Mouse (Mus musculus) gonadal fat pad, adult 2 months (tissue): ENCODE measurements around the gene Sac3d1. TPM values are rescaled to one million over a fixed set of nuclear protein-coding genes. Genes with fewer than 3 reads are reported as not detected.
A peak's percentile ranks its signal among the peaks of the same experiment; 100 is the strongest.
"Not testable (repeated sequence)": the region's sequence is repeated elsewhere in the genome, so short reads cannot be mapped to it uniquely, and the experiment has no call there.

ENCODE experiments used
- DNase-seq: peaks from one replicate; pipeline ENCODE4 v3.0.0-alpha.2; 2012; ENCODE audit warnings: low read depth
- polyA plus RNA-seq: library from polyadenylated mRNA; depleted of rRNA; stranded (reverse); fragments of >200 nt; gene quantifications from 2 replicates; pipeline ENCODE4 v1.2.3, GENCODE M21; 2012; rRNA removed

The Sac3d1 gene
- polyA plus RNA-seq = 25.5 and 26.0 TPM in 2 replicates

DNA sequence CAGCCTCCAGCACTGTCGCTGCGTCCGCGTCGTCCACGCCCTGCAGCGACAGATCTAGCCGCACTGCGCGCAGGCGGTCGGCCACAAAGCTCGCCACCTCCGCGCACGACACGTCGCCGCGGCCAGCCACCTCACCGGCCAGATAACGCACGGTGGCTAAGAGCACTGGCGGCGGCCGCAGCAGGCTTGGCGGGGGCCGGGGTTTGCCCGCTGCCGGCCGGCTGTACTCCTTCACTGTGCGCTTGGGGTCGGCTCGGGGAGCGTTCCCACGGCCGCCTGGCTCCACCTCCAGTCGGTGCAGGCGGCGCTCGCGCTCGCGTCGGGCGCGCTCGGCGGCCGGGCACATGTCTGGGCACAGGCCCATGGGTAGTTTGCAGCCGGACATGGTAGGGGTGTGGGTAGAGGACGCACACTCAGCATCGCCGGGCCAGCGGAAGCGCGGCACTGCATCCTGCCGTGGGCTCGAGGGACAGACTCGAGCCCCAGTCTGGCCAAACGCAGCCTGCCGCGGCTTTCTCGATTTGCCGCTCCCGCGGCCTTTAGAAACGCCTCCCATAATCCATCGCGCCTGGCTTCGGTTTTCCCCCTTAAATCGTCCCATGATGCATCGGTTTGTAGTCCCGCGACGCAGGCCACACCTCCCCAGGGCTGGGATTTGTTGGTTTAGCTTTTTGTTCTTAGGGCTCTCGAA is at the start of gene Sac3d1:
Gene Sac3d1 (minus strand): TSS at position 665 of the 691 bp plus-strand sequence.
- peak; percentile 82 for DNase-seq

GRCm38 (mm10) chr19:6166750-6167149 is 48.3 kb upstream of the Sac3d1 start:
- no peak for DNase-seq

DNA sequence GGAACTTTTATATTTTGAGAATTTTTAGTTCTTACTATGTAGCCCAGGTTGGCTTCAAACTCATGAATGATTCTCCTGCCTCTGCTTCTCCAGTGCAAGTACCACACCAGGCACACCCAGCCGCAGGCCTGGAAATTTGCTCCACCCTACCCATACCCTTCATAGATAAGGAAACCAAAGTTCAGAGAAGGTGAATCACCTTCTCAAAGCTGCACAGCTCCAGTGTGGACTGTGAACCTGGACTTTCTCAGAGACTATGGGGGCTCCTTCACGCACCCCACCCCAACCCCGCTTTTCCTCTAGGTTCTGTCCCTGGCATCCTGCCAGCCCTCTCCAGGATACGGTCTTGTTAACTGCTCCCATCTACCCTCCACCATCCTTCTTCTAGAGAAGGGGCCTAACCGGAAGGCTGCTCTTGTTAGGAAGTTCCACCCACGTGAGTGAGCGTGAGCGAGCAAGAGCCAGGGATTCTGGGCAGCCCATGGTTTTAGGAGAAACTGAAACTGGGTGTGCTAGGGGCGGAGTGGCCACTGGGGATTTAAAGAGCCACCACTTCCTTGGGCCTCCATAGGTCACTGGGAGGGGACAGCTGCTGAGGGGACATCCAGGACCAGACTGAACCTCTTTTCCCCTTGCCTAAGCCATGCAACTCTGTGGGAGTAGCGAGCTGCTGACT is 45.6 kb upstream of the Sac3d1 start:
- DNase-seq = no peak

GRCm38 (mm10) chr19:6157220-6157619 is 38.8 kb upstream of the Sac3d1 start:
- no peak for DNase-seq

- no peak for DNase-seq
Observed at GRCm38 (mm10) chr19:6156372-6156771, 37.9 kb upstream of the Sac3d1 start.

DNA sequence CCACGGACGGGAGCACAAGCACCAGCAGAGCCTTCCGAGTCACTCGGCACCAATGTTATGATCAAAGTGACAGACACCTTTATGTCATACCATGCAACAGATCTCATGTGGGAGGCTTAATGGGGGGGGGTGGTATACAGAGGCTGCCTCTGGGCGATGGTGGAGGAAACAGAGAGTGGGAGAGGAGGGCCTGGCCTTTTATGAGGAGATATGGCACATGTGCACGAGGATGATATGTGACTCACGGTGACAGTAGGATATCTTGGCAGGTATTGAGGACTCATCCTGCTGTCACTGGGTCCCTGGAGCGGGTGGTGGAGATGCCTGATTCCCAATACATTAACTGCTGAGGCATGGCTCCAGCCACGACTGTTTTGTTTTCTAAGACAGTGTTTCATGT is 36.7 kb upstream of the Sac3d1 start:
- DNase-seq = no peak

DNA sequence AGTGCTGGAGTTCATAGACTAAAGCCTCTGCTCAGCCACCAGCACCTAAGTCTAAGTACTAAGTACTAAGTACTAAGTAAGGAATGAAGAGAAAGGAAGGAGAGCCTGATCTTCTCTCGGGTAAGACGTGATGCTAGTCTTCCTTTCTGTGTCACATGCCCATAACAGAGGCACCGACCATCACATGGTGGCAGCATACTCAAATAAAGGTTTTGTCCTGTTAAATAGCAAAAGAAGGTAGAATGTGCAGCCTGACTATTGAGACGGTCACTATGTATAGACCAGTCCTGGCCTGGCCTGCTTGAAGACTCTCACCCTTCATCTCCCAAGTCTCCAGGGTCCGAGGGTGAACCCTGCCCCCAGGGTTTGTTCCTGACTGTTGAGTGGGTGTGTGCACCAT is 26.4 kb upstream of the Sac3d1 start:
- DNase-seq = no peak

DNA sequence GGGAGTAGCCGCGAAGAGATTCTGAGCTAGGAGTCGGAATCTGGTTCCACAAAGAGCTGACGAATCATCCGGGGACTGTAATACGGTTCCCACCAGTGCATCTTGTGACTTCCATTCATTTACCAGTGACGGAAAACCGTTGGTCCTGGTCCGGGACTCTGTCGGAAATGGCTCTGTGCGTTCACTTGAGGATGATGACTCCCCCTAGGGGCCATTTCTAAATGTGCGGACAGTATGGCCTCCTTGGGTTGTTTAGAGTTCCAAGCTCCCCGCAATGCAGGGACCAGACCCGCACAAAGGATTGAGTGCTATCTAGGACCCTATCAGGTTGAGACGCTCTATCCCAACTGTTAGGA is 22.9 kb upstream of the Sac3d1 start, which contains the start of gene Arl2:
Gene Arl2 (minus strand): TSS at position 155 of the 356 bp plus-strand sequence.
- DNase-seq = no peak

GRCm38 (mm10) chr19:6140678-6141393 is 22.4 kb upstream of the Sac3d1 start, which contains the start of gene Batf2:
Gene Batf2 (plus strand): TSS chr19:6140983.
- DNase-seq = no peak

DNA sequence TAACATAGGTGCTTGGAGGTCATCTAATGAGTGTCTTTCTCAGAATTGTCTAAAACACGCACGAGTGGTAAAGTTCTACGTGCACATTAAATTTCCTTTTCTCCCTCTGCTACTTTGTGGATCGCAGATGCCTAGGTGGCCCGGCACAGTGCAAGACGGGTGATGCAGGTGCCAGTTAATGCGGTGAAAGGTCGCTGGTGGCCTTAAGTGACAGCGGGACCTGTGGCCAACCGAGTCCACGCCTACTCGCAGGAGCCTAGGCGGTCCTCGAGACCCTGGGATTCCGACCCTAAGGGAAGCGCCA is 21.9 kb upstream of the Sac3d1 start:
- DNase-seq = no peak

GRCm38 (mm10) chr19:6139701-6140100 is 21.3 kb upstream of the Sac3d1 start:
- no peak for DNase-seq

DNA sequence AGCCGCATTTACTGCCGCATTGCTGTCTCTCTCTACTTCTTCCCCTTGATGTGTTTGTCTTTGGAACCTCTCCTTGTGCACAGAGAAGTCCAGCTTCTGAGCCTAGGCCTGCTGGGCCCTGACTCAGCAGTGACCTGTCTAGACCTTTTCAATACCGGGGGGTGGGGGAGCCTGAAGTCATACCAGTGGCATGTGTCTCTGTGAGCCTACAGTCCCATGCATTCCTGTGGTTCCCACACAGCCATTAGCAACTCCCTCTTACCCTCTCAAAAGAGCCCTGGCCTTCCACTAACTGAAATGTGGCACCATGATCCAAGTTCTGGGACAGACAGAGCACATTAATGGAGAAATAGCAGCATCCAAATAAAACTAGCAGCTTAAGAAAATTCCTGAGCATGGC is 17.9 kb upstream of the Sac3d1 start:
- DNase-seq = no peak

DNA sequence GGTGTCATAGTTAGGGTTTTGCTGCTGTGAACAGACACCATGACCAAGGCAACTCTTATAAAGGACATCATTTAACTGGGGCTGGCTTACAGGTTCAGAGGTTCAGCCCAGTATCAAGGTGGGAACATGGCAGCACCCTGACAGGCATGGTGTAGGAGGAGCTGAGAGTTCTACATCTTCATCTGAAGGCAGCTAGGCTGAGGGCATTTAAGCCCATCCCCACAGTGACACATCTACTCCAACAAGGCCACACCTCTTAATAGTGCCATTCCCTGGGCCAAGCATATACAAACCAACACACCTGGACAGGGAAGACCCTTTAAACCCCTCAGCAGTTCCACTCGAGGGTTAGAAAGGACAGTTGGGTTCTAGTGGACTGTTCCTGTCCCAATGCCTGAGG is 14.7 kb upstream of the Sac3d1 start:
- not testable (repeated sequence) for DNase-seq

- DNase-seq = no peak
Observed at GRCm38 (mm10) chr19:6132171-6132827, 13.8 kb upstream of the Sac3d1 start.

DNA sequence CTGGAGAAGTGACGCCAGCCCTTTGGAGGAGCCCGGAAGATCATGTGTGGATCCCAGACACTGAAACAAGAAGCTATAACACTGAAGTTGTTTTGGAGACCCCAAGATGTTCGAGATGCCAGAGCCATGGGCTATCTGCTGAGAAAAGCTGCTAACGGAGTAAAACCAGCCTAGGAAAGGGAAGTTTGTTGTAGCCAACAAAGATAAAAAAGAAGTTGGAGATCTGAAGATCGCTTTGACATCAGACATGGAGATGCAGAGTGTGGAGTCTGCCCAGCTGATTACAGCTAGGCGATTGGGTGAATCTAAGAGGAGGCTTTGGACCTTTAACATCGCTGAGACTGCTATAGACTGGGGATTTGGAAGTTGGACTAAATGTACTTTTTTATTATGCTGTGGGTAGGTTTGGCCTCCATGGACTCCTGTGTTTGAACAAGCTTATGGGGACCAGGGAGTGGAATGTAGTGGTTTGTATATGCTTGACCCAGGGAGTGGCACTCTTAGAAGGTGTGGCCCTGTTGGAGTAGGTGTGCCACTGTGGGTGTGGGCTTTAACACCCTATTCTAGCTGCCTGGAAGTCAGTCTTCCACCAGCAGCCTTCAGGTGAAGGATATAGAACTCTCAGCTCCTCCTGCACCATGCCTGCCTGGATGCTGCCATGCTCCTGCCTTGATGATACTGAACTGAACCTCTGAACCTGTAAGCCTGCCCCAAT is 12.1 kb upstream of the Sac3d1 start:
- DNase-seq = not testable (repeated sequence)

- peak; percentile 74 for DNase-seq
Observed at GRCm38 (mm10) chr19:6127760-6128341, 9.4 kb upstream of the Sac3d1 start, which contains the start of gene Snx15. Gene Snx15 (minus strand): TSS chr19:6128304.

GRCm38 (mm10) chr19:6126789-6127580 is 8.5 kb upstream of the Sac3d1 start:
- no peak for DNase-seq

DNA sequence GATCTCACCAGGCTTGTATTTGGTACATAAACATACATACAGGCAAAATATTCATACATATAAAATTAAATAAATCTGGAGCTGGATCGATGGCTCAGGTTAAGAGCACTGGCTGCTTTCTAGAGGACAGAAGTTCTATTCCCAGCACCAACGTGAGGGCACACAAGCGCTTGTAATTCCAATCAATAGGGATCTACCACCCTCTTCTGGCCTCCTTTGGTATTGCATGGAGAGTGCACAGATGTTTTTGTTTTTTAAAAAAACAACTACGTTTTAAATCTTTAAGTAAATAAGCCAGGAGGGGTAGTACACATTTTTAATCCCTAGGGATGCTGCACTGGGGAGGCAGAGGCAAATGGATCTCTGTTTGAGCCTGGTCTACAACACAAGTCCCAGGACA is 7.8 kb upstream of the Sac3d1 start:
- no peak for DNase-seq

DNA sequence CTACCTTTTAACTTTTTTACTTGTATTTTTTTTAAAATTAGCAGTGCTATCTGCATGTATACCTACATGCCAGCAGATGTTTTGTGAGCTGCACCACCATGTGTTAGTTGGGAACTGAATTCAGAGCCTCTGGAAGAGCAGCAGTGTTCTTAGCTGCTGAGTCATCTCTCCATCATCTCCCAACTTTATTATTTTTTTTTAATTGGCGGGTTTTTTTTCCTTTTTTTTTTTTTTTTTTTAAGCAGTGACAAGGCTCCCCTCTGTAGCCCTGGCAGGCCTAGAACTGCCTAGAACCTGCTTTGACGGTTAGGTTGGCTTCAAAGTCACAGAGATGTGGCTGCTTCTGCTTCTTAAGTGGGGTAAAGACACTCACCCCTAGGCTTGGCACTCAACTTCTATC is 6.4 kb upstream of the Sac3d1 start:
- DNase-seq = no peak

- DNase-seq = no peak
Observed at GRCm38 (mm10) chr19:6123330-6123729, 4.9 kb upstream of the Sac3d1 start.
